Mouse (Mus musculus) liver, embryonic 14.5 days (tissue): ENCODE data around the gene Hmox2.

ENCODE experiments used
- CTCF ChIP-seq: IDR thresholded peaks from 2 replicates; pipeline ENCODE4 v1.5.1; 2016; ENCODE audit warnings: antibody characterized with exemption, low read depth, control low read depth
- EP300 ChIP-seq: IDR thresholded peaks from 2 replicates; pipeline ENCODE4 v1.6.1; 2016; ENCODE audit warnings: antibody characterized with exemption, low read depth

DNA sequence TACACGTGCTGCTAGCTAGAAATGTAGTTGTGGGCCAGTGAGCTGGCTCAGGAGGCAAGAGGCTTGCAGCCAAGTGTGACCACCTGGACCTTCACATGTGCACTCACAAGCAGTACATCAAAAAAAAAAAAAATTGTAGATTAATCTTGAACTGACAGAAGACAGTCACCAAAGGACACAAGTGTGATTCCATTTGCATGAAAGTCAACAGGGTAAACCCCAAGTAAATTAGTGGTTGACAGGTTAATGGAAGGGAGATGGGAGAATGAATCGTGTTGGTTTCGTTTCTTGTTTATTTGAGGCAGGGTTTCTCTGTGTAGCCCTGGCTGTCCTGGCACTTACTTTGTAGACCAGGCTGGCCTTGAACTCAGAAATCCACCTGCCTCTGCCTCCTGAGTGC, 8.3 kb upstream of the Hmox2 start:
- TF ChIP-seq CTCF (no peak), EP300 (no peak)
